Mouse (Mus musculus): ENCODE results near the gene Rdh16f1. TPM values are rescaled to one million over a fixed set of nuclear protein-coding genes. Genes with fewer than 3 reads are reported as not detected.

Rdh16f1 gene
- polyA plus RNA-seq (2015; fragmentation: Nextera tagmentation; extraction: Ambion mirVana) = not detected in 2 replicates

DNA sequence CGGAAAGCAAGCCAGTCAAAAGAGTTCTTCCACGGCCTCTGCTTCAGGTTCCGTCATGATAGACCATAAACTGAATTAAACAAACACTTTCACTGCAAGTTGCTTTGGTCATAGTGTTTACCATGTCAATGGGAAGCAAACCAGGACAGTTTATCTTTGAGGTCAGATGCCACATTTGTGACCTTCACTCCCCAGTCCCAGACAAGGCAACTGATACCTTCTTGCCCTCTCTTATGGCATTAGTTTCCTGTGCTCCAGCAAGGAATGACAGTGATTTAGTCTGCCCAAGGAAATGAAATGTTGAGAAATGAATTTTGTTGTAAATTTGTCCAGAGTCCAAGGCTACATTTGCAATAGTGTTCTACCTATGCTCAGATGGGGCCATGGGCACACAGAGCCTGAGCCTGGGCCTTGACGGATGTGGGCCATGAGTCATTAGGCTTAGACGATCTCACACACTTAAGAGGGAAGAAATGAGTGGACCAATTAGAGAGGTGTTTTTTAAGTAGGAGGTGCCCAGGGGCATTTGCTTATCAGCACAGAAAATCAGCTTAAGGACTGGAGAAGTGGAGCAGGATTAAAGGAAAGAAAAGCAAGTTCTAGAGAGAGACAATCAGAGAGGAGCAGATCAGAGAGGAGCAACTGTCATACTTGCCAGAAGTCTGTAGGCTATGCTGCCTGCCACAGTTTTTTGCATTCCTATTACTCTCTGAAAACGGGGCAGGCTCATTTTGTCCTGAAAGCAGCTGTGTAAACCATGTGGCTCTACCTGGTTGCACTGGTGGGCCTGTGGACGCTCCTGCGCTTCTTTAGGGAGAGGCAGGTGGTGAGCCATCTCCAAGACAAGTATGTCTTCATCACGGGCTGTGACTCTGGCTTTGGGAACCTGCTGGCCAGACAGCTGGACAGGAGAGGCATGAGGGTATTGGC is at the start of gene Rdh16f1, which contains the start of gene Rdh1:
Rdh16f1 (plus strand) TSS at position 607 of the 930 bp plus-strand sequence.
Rdh1 (plus strand) TSS at position 541 of the 930 bp plus-strand sequence.
- no peak within 1 kb of the TSS for H3K4me3 ChIP-seq
- no peaks in the 10 kb centered on the region for H3K9me3 ChIP-seq
- ATAC-seq (replicated peaks) = no peak
- no peak within 1 kb of the TSS for H3K4me2 ChIP-seq
- no peak within 1 kb of the TSS for H3K27ac ChIP-seq
- 81% methylated on average over 9 of the region's 9 CpGs for WGBS
- H3K9ac ChIP-seq = no peak within 1 kb of the TSS
- no peaks in the 10 kb centered on the region for H3K27me3 ChIP-seq (replicated peaks)
- no peaks in the 10 kb centered on the region for H3K36me3 ChIP-seq (replicated peaks)
- H3K4me1 ChIP-seq = no peaks in the 10 kb centered on the region

DNA sequence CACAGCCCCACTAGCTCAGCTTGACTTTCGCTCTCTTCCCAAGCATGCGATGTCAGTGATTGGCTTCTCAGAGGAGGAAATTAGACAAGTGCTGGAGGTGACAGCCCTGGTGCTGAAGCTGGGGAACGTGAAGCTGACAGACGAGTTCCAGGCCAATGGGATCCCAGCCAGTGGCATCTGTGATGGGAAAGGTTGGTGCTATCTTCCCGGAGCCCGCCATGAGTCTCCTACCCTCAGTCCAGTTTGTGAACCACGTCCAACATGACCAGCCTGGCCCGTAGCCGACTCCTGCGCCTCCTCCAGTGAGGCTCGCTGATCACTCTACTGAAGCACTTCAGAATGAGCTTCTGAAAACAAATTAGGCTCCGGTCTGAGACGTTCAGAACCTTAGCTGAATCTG is 49.3 kb upstream of the Rdh16f1 start:
- Histone ChIP-seq H3K27me3 (replicated peaks) (no peaks in the 10 kb centered on the region), H3K9me3 (no peaks in the 10 kb centered on the region), H3K36me3 (replicated peaks) (no peaks in the 10 kb centered on the region), H3K4me1 (no peaks in the 10 kb centered on the region), H3K27ac (no peak overlapping the region), H3K4me2 (no peak overlapping the region), H3K9ac (no peak overlapping the region), H3K4me3 (no peak overlapping the region)
- no peak for ATAC-seq (replicated peaks)
- 85% methylated on average over 13 of the region's 13 CpGs for WGBS

GRCm38 (mm10) chr10:127712736-127713135 is 46.9 kb upstream of the Rdh16f1 start:
- H3K4me1 ChIP-seq = no peaks in the 10 kb centered on the region
- H3K9me3 ChIP-seq = no peaks in the 10 kb centered on the region
- 86% methylated on average over 6 of the region's 6 CpGs for WGBS
- H3K9ac ChIP-seq = no peak overlapping the region
- H3K36me3 ChIP-seq (replicated peaks) = no peaks in the 10 kb centered on the region
- H3K4me2 ChIP-seq = no peak overlapping the region
- no peak overlapping the region for H3K4me3 ChIP-seq
- no peaks in the 10 kb centered on the region for H3K27me3 ChIP-seq (replicated peaks)
- ATAC-seq (replicated peaks) = no peak
- no peak overlapping the region for H3K27ac ChIP-seq

GRCm38 (mm10) chr10:127721671-127722418 is 37.7 kb upstream of the Rdh16f1 start:
- Histone ChIP-seq H3K9me3 (no peaks in the 10 kb centered on the region), H3K4me3 (no peak overlapping the region), H3K27me3 (replicated peaks) (no peaks in the 10 kb centered on the region; the same call in 1 of the 2 replicates), H3K4me1 (peaks cover 26% of the 10 kb centered on the region), H3K4me2 (peak overlapping the region; percentile 36), H3K36me3 (replicated peaks) (no peaks in the 10 kb centered on the region), H3K9ac (peak overlapping the region; percentile 13; the same call in 1 of the 2 replicates), H3K27ac (peak overlapping the region; percentile 39)
- 14% methylated on average over 20 of the region's 20 CpGs for WGBS
- peak; percentile 74 for ATAC-seq (replicated peaks)

DNA sequence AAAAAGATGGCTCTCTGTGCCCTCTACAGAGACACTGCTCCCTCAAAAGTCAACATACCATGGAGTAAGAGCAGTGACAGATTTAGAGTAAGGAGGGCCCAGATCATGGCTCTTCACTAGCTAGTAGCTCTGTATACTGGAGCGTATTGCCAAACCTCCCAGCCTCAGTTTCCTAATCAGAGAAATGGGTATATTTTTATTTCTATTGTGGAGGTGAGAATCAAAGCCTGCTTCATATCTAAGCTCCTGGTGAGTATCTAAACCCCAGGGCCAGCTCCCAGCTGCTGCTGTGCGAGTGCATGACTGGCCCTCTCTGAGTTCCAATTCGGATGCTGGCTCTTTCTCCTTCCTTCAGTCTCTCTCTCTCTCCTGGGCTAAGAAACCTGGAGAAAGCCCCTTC is 35.4 kb upstream of the Rdh16f1 start, which contains the start of gene Tac2:
Tac2 (plus strand) TSS at position 301 of the 400 bp plus-strand sequence.
- Histone ChIP-seq H3K9ac (no peak within 1 kb of the TSS), H3K4me1 (peaks cover 26% of the 10 kb centered on the region), H3K4me3 (no peak within 1 kb of the TSS), H3K4me2 (no peak within 1 kb of the TSS), H3K9me3 (no peaks in the 10 kb centered on the region), H3K27me3 (replicated peaks) (no peaks in the 10 kb centered on the region; the same call in 1 of the 2 replicates), H3K36me3 (replicated peaks) (no peaks in the 10 kb centered on the region), H3K27ac (no peak within 1 kb of the TSS)
- WGBS = 84% methylated on average over 3 of the region's 3 CpGs
- ATAC-seq (replicated peaks) = no peak

DNA sequence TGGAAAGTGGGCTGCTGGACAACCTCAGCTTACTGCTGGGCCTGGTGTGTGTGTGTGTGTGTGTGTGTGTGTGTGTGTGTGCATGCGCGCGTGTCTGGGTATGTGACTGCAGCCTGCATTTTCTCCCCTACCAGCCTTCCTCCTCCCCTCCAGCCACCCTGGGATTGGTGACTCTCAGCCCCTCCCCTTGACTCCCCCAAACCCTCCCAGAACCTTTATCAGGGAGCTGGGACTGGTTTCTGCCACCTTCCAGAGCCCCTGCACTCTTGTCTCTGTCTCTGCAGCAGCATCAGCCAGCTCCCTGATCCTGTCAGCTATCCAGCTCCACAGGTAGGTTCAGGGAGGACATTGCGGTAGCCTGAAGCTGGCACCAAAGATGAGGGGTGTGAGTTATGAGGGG is 34.5 kb upstream of the Rdh16f1 start:
- Histone ChIP-seq H3K27ac (no peak overlapping the region), H3K4me3 (no peak overlapping the region), H3K9ac (no peak overlapping the region), H3K4me2 (no peak overlapping the region), H3K27me3 (replicated peaks) (no peaks in the 10 kb centered on the region; the same call in 1 of the 2 replicates), H3K36me3 (replicated peaks) (no peaks in the 10 kb centered on the region), H3K4me1 (peaks cover 26% of the 10 kb centered on the region), H3K9me3 (no peaks in the 10 kb centered on the region)
- no peak for ATAC-seq (replicated peaks)
- 75% methylated on average over 4 of the region's 4 CpGs for WGBS

GRCm38 (mm10) chr10:127728437-127728836 is 31.1 kb upstream of the Rdh16f1 start:
- H3K36me3 ChIP-seq (replicated peaks) = no peaks in the 10 kb centered on the region
- WGBS = 68% methylated on average over 8 of the region's 8 CpGs
- ATAC-seq (replicated peaks) = no peak
- H3K9me3 ChIP-seq = no peaks in the 10 kb centered on the region
- peaks cover 13% of the 10 kb centered on the region for H3K4me1 ChIP-seq
- no peak overlapping the region for H3K4me3 ChIP-seq
- H3K27me3 ChIP-seq (replicated peaks) = peaks cover 4% of the 10 kb centered on the region
- no peak overlapping the region for H3K9ac ChIP-seq
- no peak overlapping the region for H3K4me2 ChIP-seq
- no peak overlapping the region for H3K27ac ChIP-seq

GRCm38 (mm10) chr10:127730285-127730932 is 29.2 kb upstream of the Rdh16f1 start:
- Histone ChIP-seq H3K4me1 (peaks cover 13% of the 10 kb centered on the region), H3K9me3 (no peaks in the 10 kb centered on the region), H3K9ac (no peak overlapping the region), H3K27ac (peak overlapping the region; percentile 43; the same call in 1 of the 2 replicates), H3K27me3 (replicated peaks) (peaks cover 4% of the 10 kb centered on the region), H3K36me3 (replicated peaks) (no peaks in the 10 kb centered on the region), H3K4me3 (no peak overlapping the region), H3K4me2 (no peak overlapping the region)
- ATAC-seq (replicated peaks) = no peak
- WGBS = 40% methylated on average over 11 of the region's 11 CpGs

- H3K9ac ChIP-seq = no peak overlapping the region
Observed at GRCm38 (mm10) chr10:127730933-127731310, 28.7 kb upstream of the Rdh16f1 start.

DNA sequence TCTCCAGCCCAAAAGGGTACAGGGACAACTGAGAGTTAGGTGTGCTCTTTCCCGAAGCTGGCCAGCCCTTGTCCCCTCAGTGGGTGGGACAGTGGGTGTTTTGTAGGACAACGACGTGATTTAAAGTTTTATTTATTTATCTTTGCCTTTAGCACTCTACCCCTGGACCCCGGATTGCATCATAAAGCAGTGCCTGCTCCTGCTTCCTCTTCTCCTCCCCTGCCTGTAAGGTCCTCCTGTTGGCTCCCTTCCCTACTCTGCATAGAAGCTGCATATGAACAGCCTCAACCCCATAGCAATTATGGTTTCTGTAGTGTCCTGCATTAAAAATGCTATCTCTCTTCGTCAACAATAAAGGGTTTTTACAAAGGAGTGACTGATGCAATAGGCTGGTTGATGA is 28.2 kb upstream of the Rdh16f1 start:
- Histone ChIP-seq H3K36me3 (replicated peaks) (no peaks in the 10 kb centered on the region), H3K4me2 (no peak overlapping the region), H3K4me3 (no peak overlapping the region), H3K9me3 (no peaks in the 10 kb centered on the region), H3K27ac (no peak overlapping the region), H3K27me3 (replicated peaks) (peaks cover 4% of the 10 kb centered on the region), H3K9ac (no peak overlapping the region), H3K4me1 (peaks cover 13% of the 10 kb centered on the region)
- no peak for ATAC-seq (replicated peaks)
- WGBS = 37% methylated on average over 5 of the region's 5 CpGs

More at GRCm38 (mm10) chr10:127730933-127731310, 28.7 kb upstream of the Rdh16f1 start:
- Histone ChIP-seq H3K27me3 (replicated peaks) (peaks cover 4% of the 10 kb centered on the region), H3K4me2 (no peak overlapping the region), H3K9me3 (no peaks in the 10 kb centered on the region), H3K4me3 (no peak overlapping the region), H3K4me1 (peaks cover 13% of the 10 kb centered on the region), H3K36me3 (replicated peaks) (no peaks in the 10 kb centered on the region), H3K27ac (peak overlapping the region; percentile 43; the same call in 1 of the 2 replicates)
- WGBS = 14% methylated on average over 9 of the region's 9 CpGs
- ATAC-seq (replicated peaks) = no peak

DNA sequence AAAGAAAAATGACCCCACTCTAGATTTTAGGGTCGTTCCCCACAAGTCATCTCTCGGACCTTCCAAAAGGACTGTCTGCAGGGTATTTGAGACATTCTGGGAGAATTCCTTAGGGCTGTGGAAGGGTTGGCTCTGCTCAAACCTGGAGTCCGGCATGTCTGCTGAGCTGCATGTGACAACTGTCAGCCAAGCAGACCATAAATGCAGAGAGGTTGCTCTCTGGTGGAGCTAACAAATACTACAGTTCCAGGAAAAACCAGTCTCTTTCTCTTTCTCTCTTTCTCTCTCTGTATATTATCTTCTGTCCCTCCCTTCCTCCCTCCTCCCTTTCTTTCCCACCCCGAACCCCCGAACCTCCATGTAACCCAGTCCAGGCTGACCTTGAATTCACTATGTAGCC is 25.2 kb upstream of the Rdh16f1 start:
- peaks cover 18% of the 10 kb centered on the region for H3K4me1 ChIP-seq
- H3K27me3 ChIP-seq (replicated peaks) = peaks cover 4% of the 10 kb centered on the region; the same call in 1 of the 2 replicates
- no peaks in the 10 kb centered on the region for H3K36me3 ChIP-seq (replicated peaks)
- no peak overlapping the region for H3K4me2 ChIP-seq
- no peak for ATAC-seq (replicated peaks)
- no peak overlapping the region for H3K4me3 ChIP-seq
- H3K27ac ChIP-seq = no peak overlapping the region
- WGBS = 44% methylated on average over 5 of the region's 5 CpGs
- H3K9me3 ChIP-seq = no peaks in the 10 kb centered on the region
- no peak overlapping the region for H3K9ac ChIP-seq

- H3K4me1 ChIP-seq = peaks cover 18% of the 10 kb centered on the region
- WGBS = 88% methylated on average over 2 of the region's 2 CpGs
- no peak for ATAC-seq (replicated peaks)
- H3K27me3 ChIP-seq (replicated peaks) = peaks cover 4% of the 10 kb centered on the region; the same call in 1 of the 2 replicates
- H3K4me2 ChIP-seq = no peak overlapping the region
- H3K9me3 ChIP-seq = no peaks in the 10 kb centered on the region
- H3K27ac ChIP-seq = no peak overlapping the region
- H3K36me3 ChIP-seq (replicated peaks) = no peaks in the 10 kb centered on the region
- H3K4me3 ChIP-seq = no peak overlapping the region
- no peak overlapping the region for H3K9ac ChIP-seq
Observed at GRCm38 (mm10) chr10:127736266-127736665, 23.3 kb upstream of the Rdh16f1 start.

All from midbrain, embryonic 15.5 days (tissue).